Mouse (Mus musculus) liver, postnatal 0 days (tissue): ENCODE results near the gene Mrnip. TPM values are rescaled to one million over a fixed set of nuclear protein-coding genes. Genes with fewer than 3 reads are reported as not detected.
A peak's percentile ranks its signal among the peaks of the same experiment; 100 is the strongest.

Source experiments
- ATAC-seq: fragments of 200-750 bp; cut with Nextera tagmentation; 2 replicates; pipeline ENCODE4 v1.8.0; 2017; ENCODE audit warnings: mild to moderate bottlenecking, moderate library complexity
- DNase-seq: peaks from one replicate; pipeline ENCODE4 v3.0.0-alpha.2; 2016
- H3K27ac ChIP-seq: fragments of 300-500 bp; sonication (generic); 2 replicates; pipeline ENCODE4 v1.5.1; 2014; ENCODE audit warnings: antibody characterized with exemption, moderate library complexity, mild to moderate bottlenecking, low read depth
- H3K27me3 ChIP-seq: fragments of 300-500 bp; sonication (generic); 2 replicates; pipeline ENCODE4 v1.6.1; 2014; ENCODE audit warnings: low read length, control low read depth, mixed read lengths; ENCODE audit not compliant: insufficient read depth
- H3K36me3 ChIP-seq: fragments of 300-500 bp; sonication (generic); replicated peaks from 2 replicates; pipeline ENCODE4 v1.6.1; 2014; ENCODE audit warnings: mild to moderate bottlenecking, control low read depth, low read length, moderate library complexity, mixed read lengths; ENCODE audit not compliant: insufficient read depth
- H3K4me1 ChIP-seq: fragments of 300-500 bp; sonication (generic); 2 replicates; pipeline ENCODE4 v1.6.1; 2014; ENCODE audit warnings: antibody characterized with exemption, mild to moderate bottlenecking, control low read depth; ENCODE audit not compliant: insufficient read depth
- H3K4me2 ChIP-seq: fragments of 300-500 bp; sonication (generic); 2 replicates; pipeline ENCODE4 v1.6.1; 2014; ENCODE audit warnings: low read depth, mild to moderate bottlenecking, low read length, moderate library complexity, mixed read lengths
- H3K4me3 ChIP-seq: fragments of 300-500 bp; sonication (generic); 2 replicates; pipeline ENCODE4 v1.5.1; 2014; ENCODE audit warnings: low read depth, low read length
- H3K9ac ChIP-seq: fragments of 300-500 bp; sonication (generic); replicated peaks from 2 replicates; pipeline ENCODE4 v1.6.1; 2014; ENCODE audit warnings: mild to moderate bottlenecking, moderate library complexity
- H3K9me3 ChIP-seq: fragments of 300-500 bp; sonication (generic); 2 replicates; pipeline ENCODE4 v1.6.1; 2016; ENCODE audit warnings: mild to moderate bottlenecking, control low read depth, low read length, mixed read lengths
- CTCF ChIP-seq: sonication (generic); IDR thresholded peaks from 2 replicates; pipeline ENCODE4 v1.5.1; 2016; ENCODE audit warnings: antibody characterized with exemption, low read depth
- EP300 ChIP-seq: IDR thresholded peaks from 2 replicates; pipeline ENCODE4 v1.6.1; 2016; ENCODE audit warnings: antibody characterized with exemption, low read depth, mild to moderate bottlenecking
- WGBS: fragments of 180-500 bp; shearing (Covaris S2); extraction: QIAGEN DNeasy Blood & Tissue Kit; methylation state at CpG from one replicate; pipeline ENCODE4 v1.1.7; 2014; ENCODE audit not compliant: insufficient replicate concordance; 5-methylcytosine and 5-hydroxymethylcytosine counted together
- polyA plus RNA-seq: library from polyadenylated mRNA; unstranded; fragments of >200 nt; fragmentation: Nextera tagmentation; extraction: Ambion mirVana; gene quantifications from 2 replicates; pipeline ENCODE4 v1.2.1, GENCODE M21; 2015

The Mrnip gene
- polyA plus RNA-seq, 1 experiment from 2014 or later, result 5.0 TPM

DNA sequence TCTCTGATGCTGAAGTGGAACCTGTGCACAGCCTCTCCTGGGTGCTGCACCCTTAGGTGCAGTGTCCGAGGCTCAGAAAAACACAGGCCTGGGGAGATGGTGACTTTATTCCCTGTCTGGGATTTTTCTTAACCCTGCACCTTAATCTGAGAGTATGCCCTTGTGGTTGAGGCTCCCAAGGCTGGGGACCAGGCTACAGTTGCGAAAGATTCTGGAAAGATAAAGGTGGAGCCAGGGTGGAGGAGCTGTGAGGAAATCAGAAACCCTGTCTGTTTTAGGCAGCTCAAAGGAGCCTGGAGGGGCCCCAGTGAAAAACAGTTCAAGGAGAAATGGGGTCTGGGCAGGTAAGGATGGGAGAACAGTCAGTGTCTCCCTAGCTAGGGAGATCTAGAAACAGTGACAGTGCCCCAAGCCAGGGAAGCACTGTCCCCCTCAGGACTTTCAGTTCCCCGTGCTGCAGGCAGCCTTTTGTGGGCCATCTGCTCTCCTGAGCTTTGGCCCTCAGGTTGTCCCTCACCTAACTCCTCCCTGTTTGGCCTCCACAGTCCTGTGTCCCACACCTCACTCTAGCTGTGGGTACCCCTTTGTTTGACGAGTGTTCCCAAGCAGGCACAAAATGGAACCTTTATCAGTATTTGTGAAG lies 42.6 kb downstream of the Mrnip start:
- H3K9me3 ChIP-seq, result no peaks in the 10 kb centered on the region
- no peak overlapping the region for H3K4me3 ChIP-seq
- DNase-seq (no peak), ATAC-seq (no peak)
- 64% methylated on average over 4 of the region's 4 CpGs for WGBS
- H3K4me1 ChIP-seq, result peaks cover 33% of the 10 kb centered on the region
- H3K36me3 ChIP-seq, result no peaks in the 10 kb centered on the region
- no peak overlapping the region for H3K27ac ChIP-seq
- H3K27me3 ChIP-seq, result no peaks in the 10 kb centered on the region
- H3K4me2 ChIP-seq, result no peak overlapping the region
- TF ChIP-seq EP300 (no peak), CTCF (no peak)
- H3K9ac ChIP-seq, result no peak overlapping the region

DNA sequence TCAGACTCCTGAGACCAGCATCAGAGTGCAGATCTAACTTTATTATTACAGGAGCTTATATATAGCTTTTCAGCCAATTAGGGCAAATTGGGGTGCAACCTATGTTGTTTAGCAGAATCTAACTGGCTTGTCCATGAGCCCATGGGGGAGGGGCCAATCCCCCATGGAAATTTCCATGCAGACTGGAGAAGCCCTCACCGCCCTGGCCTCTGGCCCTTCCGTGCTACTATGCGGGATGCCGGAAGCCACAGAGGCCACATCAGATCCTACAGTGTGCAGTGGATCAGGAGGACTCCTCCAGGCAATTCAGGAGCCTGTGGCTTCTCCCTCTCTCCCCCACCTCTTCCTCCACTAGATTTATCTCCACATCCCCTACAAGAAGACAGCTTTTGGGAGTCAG lies 43.6 kb downstream of the Mrnip start:
- DNase-seq (no peak), ATAC-seq (no peak)
- H3K36me3 ChIP-seq, result no peaks in the 10 kb centered on the region
- H3K27ac ChIP-seq, result no peak overlapping the region
- no peak overlapping the region for H3K4me2 ChIP-seq
- no peaks in the 10 kb centered on the region for H3K9me3 ChIP-seq
- H3K27me3 ChIP-seq, result no peaks in the 10 kb centered on the region
- no peak for TF ChIP-seq CTCF
- no peak for TF ChIP-seq EP300
- H3K4me1 ChIP-seq, result peaks cover 30% of the 10 kb centered on the region; the same call in 1 of the 2 replicates
- WGBS, result 69% methylated on average over 4 of the region's 4 CpGs
- no peak overlapping the region for H3K9ac ChIP-seq
- H3K4me3 ChIP-seq, result no peak overlapping the region

DNA sequence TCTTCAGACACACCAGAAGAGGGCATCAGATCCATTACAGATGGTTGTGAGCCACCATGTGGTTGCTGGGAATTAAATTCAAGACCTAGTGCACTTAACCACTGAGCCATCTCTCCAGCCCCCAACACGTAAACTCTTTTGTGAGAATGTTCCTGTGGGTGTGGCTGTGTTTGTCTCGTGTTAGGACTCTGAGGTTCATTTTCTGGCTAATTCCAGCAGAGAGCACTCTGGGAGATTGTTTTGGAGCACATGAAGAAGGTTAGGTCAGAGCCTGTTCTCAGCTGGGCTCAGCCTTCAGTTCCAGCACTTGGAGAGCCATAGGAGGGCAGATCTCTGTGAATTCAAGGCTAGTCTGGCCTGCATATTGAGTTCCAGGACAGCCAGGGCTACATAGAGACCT lies 45.6 kb downstream of the Mrnip start:
- DNase-seq (no peak), ATAC-seq (no peak)
- TF ChIP-seq EP300 (no peak), CTCF (peak; percentile 22; the same call in 1 of the 2 replicates)
- no peak overlapping the region for H3K4me2 ChIP-seq
- H3K4me1 ChIP-seq, result peaks cover 27% of the 10 kb centered on the region
- H3K4me3 ChIP-seq, result no peak overlapping the region
- H3K9me3 ChIP-seq, result no peaks in the 10 kb centered on the region
- no peaks in the 10 kb centered on the region for H3K36me3 ChIP-seq
- H3K27me3 ChIP-seq, result no peaks in the 10 kb centered on the region
- H3K9ac ChIP-seq, result no peak overlapping the region
- H3K27ac ChIP-seq, result no peak overlapping the region
- 55% methylated on average over 2 of the region's 2 CpGs for WGBS

DNA sequence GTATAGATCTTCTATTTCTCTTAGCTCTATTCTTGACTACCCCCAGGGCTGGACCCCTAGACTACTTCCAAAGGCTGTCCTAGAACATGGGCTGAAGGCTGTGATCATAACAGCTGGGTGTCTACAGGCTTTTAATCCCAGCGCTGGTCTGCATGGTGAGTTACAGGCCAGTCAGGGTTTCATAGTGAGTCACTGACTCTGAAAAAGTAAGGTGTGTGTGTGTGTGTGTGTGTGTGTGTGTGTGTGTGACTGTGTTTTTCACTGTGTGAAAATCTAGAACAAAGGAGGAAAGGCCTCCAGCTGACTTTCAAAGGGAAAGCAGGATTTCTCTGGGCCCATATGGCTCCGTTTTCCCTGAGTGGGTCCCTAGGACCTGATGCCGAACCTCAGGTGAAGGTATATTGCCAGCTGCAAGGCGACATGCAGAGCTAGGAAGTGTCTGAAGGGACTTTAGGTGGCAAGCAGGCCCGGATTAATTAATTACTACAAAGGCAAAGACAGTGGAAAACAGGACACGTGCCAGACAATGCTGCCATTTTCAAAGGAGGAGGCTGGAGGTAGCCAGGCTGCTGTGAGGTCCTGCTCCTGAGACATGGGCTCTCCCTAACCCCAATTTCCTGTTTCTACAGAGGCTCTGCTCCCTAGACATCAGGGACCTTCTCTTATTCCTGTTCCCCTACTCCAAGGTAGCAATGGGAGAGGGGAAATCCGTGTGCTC lies 48.5 kb downstream of the Mrnip start:
- H3K27me3 ChIP-seq, result no peaks in the 10 kb centered on the region
- peak overlapping the region; percentile 80 for H3K4me2 ChIP-seq
- H3K36me3 ChIP-seq, result no peaks in the 10 kb centered on the region
- no peak overlapping the region for H3K4me3 ChIP-seq
- TF ChIP-seq CTCF (no peak), EP300 (no peak)
- peaks cover 38% of the 10 kb centered on the region for H3K4me1 ChIP-seq
- ATAC-seq (no peak), DNase-seq (peak; percentile 11)
- no peak overlapping the region for H3K9ac ChIP-seq
- H3K27ac ChIP-seq, result no peak overlapping the region
- 63% methylated on average over 7 of the region's 7 CpGs for WGBS
- H3K9me3 ChIP-seq, result no peaks in the 10 kb centered on the region

DNA sequence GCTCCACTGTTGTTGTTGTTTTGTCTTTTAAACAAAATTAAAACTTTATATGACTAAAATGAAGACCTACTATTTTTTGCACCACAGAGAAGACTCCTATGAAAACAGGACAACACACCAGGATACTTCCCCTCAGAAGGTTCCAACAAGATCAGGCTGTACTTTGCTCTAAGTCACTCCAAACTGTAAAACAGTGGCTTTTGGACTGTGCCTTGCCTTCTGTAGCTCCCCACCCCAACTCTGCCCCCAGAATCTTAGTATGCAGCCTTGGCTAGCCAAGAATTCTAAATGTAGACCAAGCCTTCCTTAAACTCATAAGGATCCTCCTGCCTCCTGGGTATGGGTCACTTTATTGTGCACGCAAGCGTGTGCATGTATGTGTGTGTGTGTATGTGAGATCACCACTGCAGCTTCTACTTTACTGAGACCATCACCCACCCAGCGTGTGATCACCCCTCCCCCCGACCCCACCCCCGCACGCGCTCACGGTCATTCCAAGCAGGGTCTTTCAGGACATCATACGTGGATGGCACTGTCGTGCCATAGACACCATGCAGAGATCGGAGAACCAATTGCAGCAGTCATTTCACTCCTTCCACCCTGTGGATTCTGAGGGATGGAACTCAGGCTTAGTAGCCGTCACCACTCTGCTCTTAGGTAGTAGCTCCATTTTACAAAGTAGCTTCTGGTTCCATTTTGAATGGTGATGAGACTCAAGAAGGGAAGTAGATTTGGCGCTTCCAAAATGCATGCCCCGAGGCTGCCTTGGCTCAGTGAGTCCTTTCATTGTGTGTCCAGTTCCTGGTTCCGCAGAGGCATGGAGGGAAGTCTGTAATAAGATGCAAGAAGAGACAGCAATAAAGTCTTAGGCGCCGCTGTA lies 49.8 kb downstream of the Mrnip start:
- peak; percentile 36 for DNase-seq
- peak overlapping the region; percentile 98 for H3K9ac ChIP-seq
- no peak for TF ChIP-seq EP300
- TF ChIP-seq CTCF, result no peak

More for the DNA sequence above, 49.8 kb downstream of the Mrnip start:
- H3K36me3 ChIP-seq, result no peaks in the 10 kb centered on the region
- WGBS, result 4% methylated on average over 17 of the region's 17 CpGs
- ATAC-seq, result 0 out of 2 replicates have a peak, but pooled peaks have one; percentile 0
- peak overlapping the region; percentile 78 for H3K4me3 ChIP-seq
- H3K27me3 ChIP-seq, result no peaks in the 10 kb centered on the region
- H3K4me2 ChIP-seq, result peak overlapping the region; percentile 80
- no peaks in the 10 kb centered on the region for H3K9me3 ChIP-seq
- peak overlapping the region; percentile 94 for H3K27ac ChIP-seq
- H3K4me1 ChIP-seq, result peaks cover 33% of the 10 kb centered on the region
